Mouse (Mus musculus) stomach, postnatal 0 days (tissue): Measurements from ENCODE around the gene Gm44965. TPM values are rescaled to one million over a fixed set of nuclear protein-coding genes. Genes with fewer than 3 reads are reported as not detected.
A peak's percentile ranks its signal among the peaks of the same experiment; 100 is the strongest.

Experiments used
- ATAC-seq: fragments of 200-750 bp; cut with Nextera tagmentation; 2 replicates; pipeline ENCODE4 v1.8.0; 2017; ENCODE audit not compliant: low FRiP score, low TSS enrichment
- DNase-seq: peaks from one replicate; pipeline ENCODE4 v3.0.0-alpha.2; 2016; ENCODE audit warnings: low spot score
- H3K27ac ChIP-seq: fragments of 300-500 bp; sonication (generic); replicated peaks from 2 replicates; pipeline ENCODE4 v1.5.1; 2014; ENCODE audit warnings: mild to moderate bottlenecking, control low read depth
- H3K27me3 ChIP-seq: fragments of 300-500 bp; sonication (generic); 2 replicates; pipeline ENCODE4 v1.6.1; 2014; ENCODE audit warnings: low read length; ENCODE audit not compliant: control insufficient read depth, insufficient read depth
- H3K36me3 ChIP-seq: fragments of 300-500 bp; sonication (generic); 2 replicates; pipeline ENCODE4 v1.6.1; 2014; ENCODE audit warnings: low read length, mixed read lengths; ENCODE audit not compliant: control insufficient read depth, insufficient read depth
- H3K4me1 ChIP-seq: fragments of 300-500 bp; sonication (generic); replicated peaks from 2 replicates; pipeline ENCODE4 v1.6.1; 2014; ENCODE audit warnings: antibody characterized with exemption; ENCODE audit not compliant: control insufficient read depth, insufficient read depth
- H3K4me2 ChIP-seq: fragments of 300-500 bp; sonication (generic); replicated peaks from 2 replicates; pipeline ENCODE4 v1.6.1; 2014; ENCODE audit warnings: low read depth, mild to moderate bottlenecking, control low read depth, moderate library complexity
- H3K4me3 ChIP-seq: fragments of 300-500 bp; sonication (generic); 2 replicates; pipeline ENCODE4 v1.5.1; 2014; ENCODE audit warnings: low read depth, low read length, control low read depth
- H3K9ac ChIP-seq: fragments of 300-500 bp; sonication (generic); 2 replicates; pipeline ENCODE4 v1.6.1; 2014; ENCODE audit warnings: mild to moderate bottlenecking, low read length, control low read depth, mixed read lengths
- H3K9me3 ChIP-seq: fragments of 300-500 bp; sonication (generic); 2 replicates; pipeline ENCODE4 v1.6.1; 2016; ENCODE audit warnings: low read length; ENCODE audit not compliant: control insufficient read depth
- CTCF ChIP-seq: IDR thresholded peaks from 2 replicates; pipeline ENCODE4 v1.5.1; 2016; ENCODE audit warnings: antibody characterized with exemption, low read depth, mild to moderate bottlenecking, moderate library complexity
- EP300 ChIP-seq: optimal IDR thresholded peaks from 2 replicates; pipeline ENCODE3; 2016; ENCODE audit warnings: antibody characterized with exemption
- WGBS: fragments of 180-500 bp; shearing (Covaris S2); extraction: QIAGEN DNeasy Blood & Tissue Kit; methylation state at CpG from one replicate; pipeline ENCODE4 v1.1.7; 2014; 5-methylcytosine and 5-hydroxymethylcytosine counted together
- polyA plus RNA-seq: library from polyadenylated mRNA; unstranded; fragments of >200 nt; fragmentation: Nextera tagmentation; extraction: Ambion mirVana; gene quantifications from 2 replicates; pipeline ENCODE4 v1.2.1, GENCODE M21; 2015

Gene Gm44965
- polyA plus RNA-seq, 1 experiment from 2014 or later, result not detected

GRCm38 (mm10) chr6:48596545-48597232 is 2.9 kb downstream of the Gm44965 start:
- H3K27me3 ChIP-seq, result no peaks in the 10 kb centered on the region
- H3K4me1 ChIP-seq, result peaks cover 8% of the 10 kb centered on the region; the same call in 1 of the 2 replicates
- TF ChIP-seq CTCF (no peak), EP300 (no peak)
- 95% methylated on average over 43 of the region's 45 CpGs for WGBS
- H3K9me3 ChIP-seq, result no peaks in the 10 kb centered on the region
- no peak overlapping the region for H3K9ac ChIP-seq
- H3K4me2 ChIP-seq, result no peak overlapping the region
- H3K36me3 ChIP-seq, result peaks cover 19% of the 10 kb centered on the region
- H3K4me3 ChIP-seq, result no peak overlapping the region
- H3K27ac ChIP-seq, result no peak overlapping the region
- DNase-seq (no peak), ATAC-seq (no peak)

GRCm38 (mm10) chr6:48597233-48597625 is 3.5 kb downstream of the Gm44965 start:
- DNase-seq, result no peak
- WGBS, result 97% methylated on average over 27 of the region's 27 CpGs

GRCm38 (mm10) chr6:48600594-48600993 is 6.9 kb downstream of the Gm44965 start:
- no peak for DNase-seq
- H3K4me3 ChIP-seq, result no peak overlapping the region
- no peaks in the 10 kb centered on the region for H3K9me3 ChIP-seq
- no peaks in the 10 kb centered on the region for H3K4me1 ChIP-seq
- H3K27ac ChIP-seq, result no peak overlapping the region
- H3K9ac ChIP-seq, result no peak overlapping the region
- no peak for ATAC-seq
- H3K4me2 ChIP-seq, result no peak overlapping the region
- WGBS, result 92% methylated on average over 1 of the region's 1 CpGs
- H3K27me3 ChIP-seq, result no peaks in the 10 kb centered on the region
- H3K36me3 ChIP-seq, result peaks cover 19% of the 10 kb centered on the region
- TF ChIP-seq CTCF (no peak), EP300 (no peak)

More at GRCm38 (mm10) chr6:48597233-48597625, 3.5 kb downstream of the Gm44965 start:
- H3K9me3 ChIP-seq, result no peaks in the 10 kb centered on the region
- H3K27me3 ChIP-seq, result no peaks in the 10 kb centered on the region
- no peak overlapping the region for H3K27ac ChIP-seq
- no peak overlapping the region for H3K4me3 ChIP-seq
- no peak for ATAC-seq
- peaks cover 8% of the 10 kb centered on the region; the same call in 1 of the 2 replicates for H3K4me1 ChIP-seq
- H3K4me2 ChIP-seq, result no peak overlapping the region
- TF ChIP-seq CTCF, result no peak
- TF ChIP-seq EP300, result no peak
- peaks cover 19% of the 10 kb centered on the region for H3K36me3 ChIP-seq
- no peak overlapping the region for H3K9ac ChIP-seq

GRCm38 (mm10) chr6:48601271-48602079 is 7.7 kb downstream of the Gm44965 start, which contains the start of gene Zfp775:
Zfp775 (plus strand) TSS chr6:48602063.
- WGBS, result 5% methylated on average over 42 of the region's 42 CpGs
- Histone ChIP-seq H3K9me3 (no peaks in the 10 kb centered on the region), H3K36me3 (peaks cover 14% of the 10 kb centered on the region), H3K4me1 (no peaks in the 10 kb centered on the region), H3K4me3 (peak within 1 kb of the TSS; percentile 55), H3K9ac (peak within 1 kb of the TSS; percentile 71), H3K27ac (peak within 1 kb of the TSS; percentile 82), H3K27me3 (no peaks in the 10 kb centered on the region), H3K4me2 (peak within 1 kb of the TSS; percentile 95)
- ATAC-seq (peak; percentile 99), DNase-seq (peak; percentile 95)
- TF ChIP-seq EP300 (peak; percentile 63), CTCF (no peak)

- Histone ChIP-seq H3K4me2 (peak overlapping the region; percentile 95), H3K4me3 (peak overlapping the region; percentile 55), H3K9ac (peak overlapping the region; percentile 71), H3K9me3 (no peaks in the 10 kb centered on the region), H3K27ac (peak overlapping the region; percentile 82), H3K27me3 (no peaks in the 10 kb centered on the region), H3K36me3 (peaks cover 7% of the 10 kb centered on the region), H3K4me1 (no peaks in the 10 kb centered on the region)
- WGBS, result under 1% methylated on average over 28 of the region's 28 CpGs
- ATAC-seq, result peak; percentile 74
- peak; percentile 33 for DNase-seq
- no peak for TF ChIP-seq CTCF
- no peak for TF ChIP-seq EP300
Observed at GRCm38 (mm10) chr6:48602080-48602741, 8.5 kb downstream of the Gm44965 start.
